Mouse (Mus musculus): ENCODE measurements around the gene Exosc2. TPM values are rescaled to one million over a fixed set of nuclear protein-coding genes. Genes with fewer than 3 reads are reported as not detected.
"Not testable (repeated sequence)": the region's sequence is repeated elsewhere in the genome, so short reads cannot be mapped to it uniquely, and the experiment has no call there.

Gene Exosc2
- total RNA-seq, 1 experiment: 105 TPM

GRCm38 (mm10) chr2:31681051-31681707 is 10.7 kb downstream of the Exosc2 start:
- H3K36me3 ChIP-seq (ENCODE audit: control insufficient read depth, insufficient read depth, low read length, poor library complexity, severe bottlenecking): peaks cover 45% of the 10 kb centered on the region
- H3K27ac ChIP-seq (ENCODE audit: insufficient read depth, low read depth, low read length, poor library complexity, severe bottlenecking); H3K9ac ChIP-seq (ENCODE audit: insufficient read depth, low read depth, low read length, poor library complexity, severe bottlenecking); in situ Hi-C loops (cut with MboI; ENCODE audit: low sequenced_read_pairs in 2 of 2, unreplicated experiment in 2 of 2); H3K4me3 ChIP-seq (ENCODE audit: insufficient read depth in 1 of 2, low read depth in 1 of 2, low read length in 2 of 2, poor library complexity in 1 of 2, severe bottlenecking in 1 of 2); H3K9me3 ChIP-seq (ENCODE audit: control insufficient read depth, insufficient read depth, low read depth, low read length); H3K4me1 ChIP-seq (ENCODE audit: control insufficient read depth in 2 of 2, insufficient read depth in 2 of 2, low read length in 2 of 2, poor library complexity in 1 of 2); DNase-seq (ENCODE audit: low read depth, low spot score): not testable (repeated sequence)
- 0 out of 2 replicates have a peak, but pooled peaks have one; percentile 49 for TF ChIP-seq ZNF384 (IDR thresholded peaks at IDR 0.05; ENCODE audit: low read depth, low read length)

GRCm38 (mm10) chr2:31681731-31682235 is 11.3 kb downstream of the Exosc2 start:
- peaks cover 39% of the 10 kb centered on the region for H3K36me3 ChIP-seq (ENCODE audit: control insufficient read depth, insufficient read depth, low read length, poor library complexity, severe bottlenecking)
- no peak overlapping the region for H3K9ac ChIP-seq (ENCODE audit: insufficient read depth, low read depth, low read length, poor library complexity, severe bottlenecking)
- H3K4me3 ChIP-seq (ENCODE audit: insufficient read depth in 1 of 2, low read depth in 1 of 2, low read length in 2 of 2, poor library complexity in 1 of 2, severe bottlenecking in 1 of 2): no peak overlapping the region
- no peak for DNase-seq (ENCODE audit: low read depth, low spot score)
- no peaks in the 10 kb centered on the region for H3K9me3 ChIP-seq (ENCODE audit: control insufficient read depth, insufficient read depth, low read depth, low read length)
- no peak overlapping the region for H3K27ac ChIP-seq (ENCODE audit: insufficient read depth, low read depth, low read length, poor library complexity, severe bottlenecking)
- H3K4me1 ChIP-seq (ENCODE audit: control insufficient read depth in 2 of 2, insufficient read depth in 2 of 2, low read length in 2 of 2, poor library complexity in 1 of 2): no peaks in the 10 kb centered on the region
- in situ Hi-C loops (cut with MboI; ENCODE audit: low sequenced_read_pairs in 2 of 2, unreplicated experiment in 2 of 2): no loop called here
- TF ChIP-seq ZC3H11A (IDR thresholded peaks at IDR 0.05; ENCODE audit: borderline replicate concordance, low read depth, low read length) (no peak), HCFC1 (IDR thresholded peaks at IDR 0.05; ENCODE audit: borderline replicate concordance, insufficient read depth, low read length) (no peak), MAFK (IDR thresholded peaks at IDR 0.05; ENCODE audit: insufficient read depth, low read depth, low read length) (no peak)

- TF ChIP-seq ZC3H11A (IDR thresholded peaks at IDR 0.05; ENCODE audit: borderline replicate concordance, low read depth, low read length) (peak; percentile 25; the same call in 1 of the 2 replicates), CHD2 (IDR thresholded peaks at IDR 0.05; ENCODE audit: low read depth, low read length) (no peak)
- Histone ChIP-seq H3K9ac (ENCODE audit: insufficient read depth, low read depth, low read length, poor library complexity, severe bottlenecking) (no peak overlapping the region), H3K9me3 (ENCODE audit: control insufficient read depth, insufficient read depth, low read depth, low read length) (no peaks in the 10 kb centered on the region), H3K4me1 (ENCODE audit: control insufficient read depth in 2 of 2, insufficient read depth in 2 of 2, low read length in 2 of 2, poor library complexity in 1 of 2) (no peaks in the 10 kb centered on the region), H3K27ac (ENCODE audit: insufficient read depth, low read depth, low read length, poor library complexity, severe bottlenecking) (no peak overlapping the region), H3K4me3 (ENCODE audit: insufficient read depth in 1 of 2, low read depth in 1 of 2, low read length in 2 of 2, poor library complexity in 1 of 2, severe bottlenecking in 1 of 2) (no peak overlapping the region), H3K36me3 (ENCODE audit: control insufficient read depth, insufficient read depth, low read length, poor library complexity, severe bottlenecking) (peaks cover 23% of the 10 kb centered on the region)
- no peak for DNase-seq (ENCODE audit: low read depth, low spot score)
- in situ Hi-C loops (cut with MboI; ENCODE audit: low sequenced_read_pairs in 2 of 2, unreplicated experiment in 2 of 2): no loop called here
Observed at GRCm38 (mm10) chr2:31683666-31684065, 13.2 kb downstream of the Exosc2 start.

- TF ChIP-seq CHD2 (IDR thresholded peaks at IDR 0.05; ENCODE audit: low read depth, low read length) (peak; percentile 91), HCFC1 (IDR thresholded peaks at IDR 0.05; ENCODE audit: borderline replicate concordance, insufficient read depth, low read length) (peak; percentile 94), MAFK (IDR thresholded peaks at IDR 0.05; ENCODE audit: insufficient read depth, low read depth, low read length) (no peak)
- H3K27ac ChIP-seq (ENCODE audit: insufficient read depth, low read depth, low read length, poor library complexity, severe bottlenecking): peak within 1 kb of the TSS; percentile 92
- no peaks in the 10 kb centered on the region for H3K9me3 ChIP-seq (ENCODE audit: control insufficient read depth, insufficient read depth, low read depth, low read length)
- H3K4me3 ChIP-seq (ENCODE audit: insufficient read depth in 1 of 2, low read depth in 1 of 2, low read length in 2 of 2, poor library complexity in 1 of 2, severe bottlenecking in 1 of 2): peak within 1 kb of the TSS; percentile 74 to 99
- DNase-seq (ENCODE audit: low read depth, low spot score): peak; percentile 94
- H3K36me3 ChIP-seq (ENCODE audit: control insufficient read depth, insufficient read depth, low read length, poor library complexity, severe bottlenecking): no peaks in the 10 kb centered on the region
- in situ Hi-C loops (cut with MboI; ENCODE audit: low sequenced_read_pairs in 2 of 2, unreplicated experiment in 2 of 2): no loop called here
- H3K4me1 ChIP-seq (ENCODE audit: control insufficient read depth in 2 of 2, insufficient read depth in 2 of 2, low read length in 2 of 2, poor library complexity in 1 of 2): peaks cover 0 to 2% of the 10 kb centered on the region in 2 experiments; a peak in 1 of 4 replicates
- H3K9ac ChIP-seq (ENCODE audit: insufficient read depth, low read depth, low read length, poor library complexity, severe bottlenecking): peak within 1 kb of the TSS; percentile 98
Observed at GRCm38 (mm10) chr2:31688074-31688925, 17.8 kb downstream of the Exosc2 start, which contains the start of gene Abl1. Abl1 (plus strand) TSS chr2:31688376.

Measured in ES-E14 (cell line).